Mouse (Mus musculus) mature B cell (primary cell): Measurements from ENCODE around the gene Cnbp.

ENCODE experiments used
- in situ Hi-C: fragments of 300-500 bp; cut with MboI; formaldehyde crosslinking; loops from 2 replicates; pipeline ENCODE4 v1.14.3; 2019

Gene Cnbp

DNA sequence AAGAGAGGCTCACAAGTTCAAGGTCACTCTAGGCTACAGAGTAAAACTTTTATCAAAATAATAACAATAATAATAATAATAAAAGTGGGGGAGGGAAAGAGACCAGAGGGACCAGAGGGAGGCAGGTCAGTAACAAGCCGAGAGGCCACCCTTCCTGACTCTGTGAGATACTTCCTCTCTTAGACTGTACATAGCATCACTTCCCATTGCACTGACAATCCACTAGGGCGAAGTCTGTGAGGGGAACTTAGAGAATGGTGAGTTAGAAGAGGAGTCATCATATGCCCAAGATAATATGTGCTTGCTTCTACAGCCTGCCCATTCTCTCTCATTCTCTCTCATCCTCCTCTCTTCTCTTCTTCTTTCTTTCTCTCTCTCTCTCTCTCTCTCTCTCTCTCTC lies 44.9 kb downstream of the Cnbp start:
- in situ Hi-C loops, result no loop called here

DNA sequence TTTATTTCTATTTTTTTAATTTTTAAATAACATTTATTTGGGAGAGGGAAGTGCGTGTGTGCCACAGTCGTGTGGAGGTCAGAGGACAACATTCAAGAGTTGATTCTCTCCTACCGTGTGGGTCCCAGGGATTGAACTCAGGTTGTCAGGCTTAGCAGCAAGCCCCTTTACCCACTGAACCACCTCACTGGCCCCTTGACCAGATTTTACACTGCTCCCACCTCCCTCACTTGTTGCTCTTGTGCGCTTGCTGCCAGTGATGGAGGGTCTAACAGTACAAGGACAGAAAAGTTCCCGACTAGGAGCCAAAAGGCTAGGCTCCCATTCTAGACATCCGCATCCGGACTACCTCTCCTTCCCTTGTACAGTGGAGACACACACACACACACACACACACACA lies 45.5 kb downstream of the Cnbp start:
- in situ Hi-C loops, result no loop called here

DNA sequence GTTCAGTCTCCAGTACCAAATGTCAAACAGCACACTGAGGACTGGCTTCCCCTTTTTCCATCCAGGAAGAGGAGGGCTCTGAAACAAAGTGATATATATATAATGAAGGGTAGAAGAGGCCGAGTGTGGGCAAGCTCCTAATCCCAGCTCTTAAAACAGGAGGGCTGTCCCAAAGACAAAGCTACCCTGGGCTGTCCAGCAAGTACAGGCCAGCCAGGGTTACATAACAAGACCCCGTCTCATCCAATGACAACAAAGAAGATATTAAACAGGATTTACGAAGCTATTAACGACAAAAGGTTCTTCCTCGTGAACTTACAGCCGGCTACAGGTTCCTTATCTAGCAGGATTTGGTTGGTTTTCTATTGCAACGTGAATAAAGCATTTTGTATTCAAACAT lies 46.0 kb downstream of the Cnbp start:
- in situ Hi-C loops, result no loop called here

DNA sequence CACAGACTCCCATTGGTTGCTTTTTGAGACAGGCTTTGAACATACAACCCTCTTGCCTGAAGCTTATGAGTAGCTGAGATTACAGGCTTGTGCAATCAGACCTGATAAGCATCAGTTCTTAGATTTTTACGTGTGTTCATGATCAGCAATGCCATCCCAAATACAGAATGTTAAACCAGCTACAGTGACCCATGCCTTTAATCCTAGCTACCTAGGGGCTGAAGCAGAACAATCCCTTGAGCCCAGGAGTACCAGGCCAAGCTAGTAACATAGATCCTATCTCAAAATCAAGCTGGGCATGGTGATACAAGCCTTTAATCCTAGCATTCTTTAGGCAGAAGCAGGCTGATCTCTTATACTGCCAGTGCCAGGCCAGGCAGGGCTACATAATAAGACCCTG lies 46.9 kb downstream of the Cnbp start:
- in situ Hi-C loops, result no loop called here

DNA sequence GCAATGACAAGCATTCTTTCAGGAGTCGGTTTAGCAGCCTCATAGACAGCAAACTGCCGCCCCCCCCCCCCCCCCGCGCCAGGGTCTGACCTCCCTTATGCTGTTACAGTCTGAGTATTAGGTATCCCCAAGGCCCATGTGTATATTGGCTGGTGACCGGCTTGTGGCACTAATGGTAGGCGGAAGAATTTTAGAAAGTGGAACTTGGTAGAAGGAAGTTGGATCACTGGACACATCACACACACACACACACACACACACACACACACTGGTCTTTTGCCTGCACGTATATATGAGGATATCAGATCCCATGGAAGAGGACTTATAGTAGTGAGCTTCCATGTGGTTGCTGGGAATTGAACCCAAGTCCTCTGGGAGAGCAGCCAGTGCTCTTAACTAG lies 48.4 kb downstream of the Cnbp start:
- in situ Hi-C loops, result no loop called here

DNA sequence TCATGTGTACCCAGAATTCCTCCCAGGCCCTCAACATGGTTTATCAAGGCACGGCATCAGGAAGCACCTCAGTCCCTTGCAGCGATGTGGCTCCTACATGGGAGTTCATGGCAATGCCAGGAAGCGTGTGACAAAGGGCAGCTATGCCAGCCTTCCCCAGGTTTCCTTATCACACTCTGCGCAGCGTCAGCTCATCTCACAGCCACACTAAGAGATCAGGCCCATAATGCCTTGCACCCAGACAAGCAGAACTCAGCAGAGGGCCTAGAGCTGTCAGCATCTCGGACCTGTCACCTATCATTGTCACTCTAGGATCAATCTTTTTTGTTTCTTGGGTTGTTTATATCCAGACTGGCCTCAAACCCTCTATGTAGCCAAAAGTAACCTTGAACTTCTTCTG lies 51.3 kb downstream of the Cnbp start:
- in situ Hi-C loops, result no loop called here

DNA sequence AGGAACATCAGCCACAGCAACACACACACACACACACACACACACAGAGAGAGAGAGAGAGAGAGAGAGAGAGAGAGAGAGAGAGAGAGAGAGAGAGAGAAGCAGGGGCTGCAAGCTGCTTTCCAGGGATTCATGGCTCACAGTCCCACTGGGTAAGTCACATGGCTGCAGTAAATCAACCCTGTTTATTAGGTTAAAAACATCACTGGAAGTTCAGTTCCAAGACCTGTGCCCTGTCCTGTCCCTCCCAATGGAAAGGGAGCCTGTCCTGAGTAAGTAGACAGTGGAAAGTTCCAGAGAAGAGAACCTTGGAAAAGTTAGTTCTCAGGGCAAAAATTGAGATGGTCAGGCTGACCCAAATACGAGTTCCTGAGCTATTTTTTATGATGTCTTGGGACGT lies 53.6 kb downstream of the Cnbp start:
- in situ Hi-C loops, result no loop called here

DNA sequence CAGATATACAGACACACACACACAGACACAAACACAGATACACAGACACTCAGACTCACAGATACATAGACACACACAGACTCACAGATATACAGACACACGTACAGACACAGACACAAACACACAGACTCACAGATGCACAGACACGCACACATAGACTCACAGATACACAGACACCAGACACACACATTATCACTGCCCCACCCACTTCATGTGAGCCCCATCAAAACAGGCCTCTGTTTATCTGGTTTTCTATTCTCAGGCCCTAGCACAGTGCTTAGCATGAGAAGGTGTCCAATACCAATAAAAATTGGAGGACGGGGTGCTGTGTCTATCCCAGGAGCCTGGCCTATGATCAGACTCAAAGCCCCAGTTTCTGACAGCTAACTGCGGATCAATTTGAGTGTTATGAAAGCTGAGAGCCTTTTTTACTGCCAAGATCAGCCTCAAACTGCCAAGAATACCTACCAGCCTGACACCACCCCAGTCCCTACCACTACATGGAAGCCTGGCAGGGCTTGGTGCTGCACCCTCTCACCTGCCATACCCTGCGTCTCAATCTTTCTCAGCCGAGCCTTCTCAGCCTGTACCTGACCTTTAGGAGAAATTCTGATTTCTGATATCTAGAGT lies 54.5 kb downstream of the Cnbp start:
- in situ Hi-C loops, result no loop called here

DNA sequence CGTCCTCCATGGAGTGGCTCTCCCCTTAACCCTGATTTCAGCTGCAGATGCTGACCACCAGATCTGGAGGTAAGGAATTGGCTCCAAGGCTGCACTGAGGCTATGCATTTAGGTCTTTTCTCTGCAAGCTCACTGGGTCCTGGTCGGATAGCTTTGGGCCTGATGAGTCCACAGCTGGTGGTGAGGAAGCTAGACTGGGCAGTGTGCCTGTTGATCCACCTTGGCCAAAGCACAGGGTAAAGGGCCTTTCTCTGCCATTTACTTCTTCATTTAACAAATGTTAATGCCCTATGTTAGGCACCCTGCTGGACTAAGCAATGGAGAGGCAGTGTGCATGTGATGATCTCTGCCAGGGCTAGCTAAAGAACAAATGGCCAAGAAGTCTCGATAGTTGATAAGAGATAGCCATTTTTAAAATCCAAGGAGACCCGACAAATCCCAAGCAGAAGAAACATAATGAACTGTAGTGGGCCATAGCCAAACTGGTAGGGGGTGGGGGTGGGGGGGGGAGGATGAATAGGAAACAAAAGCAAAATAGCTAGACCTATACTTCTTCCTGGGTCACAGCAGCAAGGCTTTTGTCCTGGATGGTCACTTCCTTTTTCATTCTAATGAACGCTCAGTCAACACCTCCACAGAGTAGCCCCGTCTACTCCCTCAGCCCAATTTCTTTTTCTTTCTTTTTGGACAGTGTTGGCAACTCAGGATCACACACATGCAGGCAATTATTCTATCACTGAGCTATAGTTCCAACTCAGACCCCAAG lies 55.3 kb downstream of the Cnbp start:
- in situ Hi-C loops, result no loop called here

DNA sequence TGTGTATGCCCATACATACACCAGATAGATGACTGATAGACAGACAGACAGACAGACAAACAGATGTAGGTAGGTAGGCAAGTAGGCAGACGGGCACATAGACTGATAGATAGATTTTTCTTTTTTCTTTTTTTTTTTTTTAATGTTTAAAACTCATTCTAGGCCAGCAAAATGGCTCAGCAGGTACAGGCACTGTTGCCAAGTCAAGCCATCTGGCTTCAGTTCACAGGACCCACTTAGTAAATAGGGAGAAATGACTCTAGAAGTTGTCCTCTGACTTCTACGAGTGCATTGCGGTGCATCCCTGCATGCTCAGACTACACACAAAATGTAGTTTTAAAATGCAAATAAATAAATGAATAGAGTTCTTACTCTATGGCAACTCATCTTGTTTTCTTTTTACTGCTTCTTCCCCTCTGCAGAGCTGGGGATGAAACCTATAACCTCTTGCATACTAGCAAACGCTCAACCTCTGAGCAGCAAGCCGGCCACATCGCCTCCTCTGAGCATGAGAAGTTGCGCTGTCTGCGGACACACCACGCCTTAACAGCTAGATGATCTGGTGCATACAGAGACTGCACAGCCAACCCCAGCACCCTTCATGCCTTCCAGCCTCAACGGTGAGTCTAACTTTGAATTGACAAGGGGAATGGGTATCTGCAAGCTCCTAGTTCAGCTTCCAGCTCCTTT lies 56.9 kb downstream of the Cnbp start:
- in situ Hi-C loops, result no loop called here
